Mouse (Mus musculus) A20 (cell line): Measurements from ENCODE around the gene Ttf2.

Source experiments
- DNase-seq: peaks from one replicate; pipeline ENCODE4 v3.0.0-alpha.2; 2011; ENCODE audit warnings: low read depth, low spot score

The Ttf2 gene

DNA sequence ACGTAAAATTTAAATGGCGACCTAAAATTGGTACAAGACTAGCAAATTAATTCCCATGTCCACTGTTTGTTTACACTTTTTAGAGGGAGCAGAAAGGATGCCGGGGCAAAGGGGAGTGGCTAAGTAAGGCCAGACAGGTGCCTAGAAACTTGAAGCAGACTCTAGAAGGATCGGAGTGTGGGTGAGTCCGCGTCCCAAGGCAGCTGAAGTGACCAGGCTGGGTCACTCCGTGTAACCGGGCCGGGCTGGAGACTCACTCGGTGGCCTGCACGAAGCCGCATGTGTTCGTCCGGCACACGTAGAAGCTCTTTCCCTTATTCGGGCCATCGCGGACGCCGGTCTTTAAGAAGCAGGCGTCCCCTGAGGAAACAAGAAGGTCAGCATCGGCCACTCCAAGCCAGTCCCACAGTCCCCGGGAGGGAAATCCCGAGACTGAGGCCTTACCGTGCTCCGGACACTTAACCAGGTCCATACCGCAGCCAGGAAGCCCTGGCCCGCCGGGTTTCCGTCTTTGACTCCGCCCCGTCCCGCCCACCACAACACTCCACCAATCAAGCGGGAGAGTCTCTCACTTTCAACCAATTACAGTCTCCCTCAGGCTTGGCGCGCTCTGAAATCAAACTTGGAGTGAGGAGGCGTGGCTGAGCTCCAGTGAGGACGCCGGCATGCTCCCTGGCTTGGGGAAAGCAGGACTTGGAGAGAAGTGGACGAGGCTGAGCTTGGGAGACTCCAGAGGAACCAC, at the start of gene Ttf2:
Gene Ttf2 (minus strand): TSS at position 488 of the 742 bp plus-strand sequence.
- DNase-seq, result peak; percentile 94

DNA sequence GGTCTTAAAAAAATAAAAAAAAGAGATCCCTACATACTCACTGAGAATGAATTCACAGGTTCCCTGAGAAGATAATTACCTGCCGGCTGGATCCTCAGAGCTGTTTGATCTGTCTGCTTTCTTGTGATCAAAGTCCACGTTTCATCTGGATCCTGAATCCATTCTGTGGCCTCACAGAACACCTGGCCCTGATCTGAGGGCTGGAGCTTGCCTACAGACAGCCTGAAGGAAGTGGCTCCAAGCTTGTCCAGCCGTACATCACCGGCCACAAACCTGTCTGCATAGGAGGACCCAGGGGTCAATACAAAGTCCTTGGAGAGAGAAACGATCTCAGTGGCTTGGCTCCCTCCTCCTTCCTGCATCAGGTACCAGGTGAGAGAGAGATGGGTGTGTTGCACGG, 49.0 kb upstream of the Ttf2 start:
- DNase-seq, result no peak

DNA sequence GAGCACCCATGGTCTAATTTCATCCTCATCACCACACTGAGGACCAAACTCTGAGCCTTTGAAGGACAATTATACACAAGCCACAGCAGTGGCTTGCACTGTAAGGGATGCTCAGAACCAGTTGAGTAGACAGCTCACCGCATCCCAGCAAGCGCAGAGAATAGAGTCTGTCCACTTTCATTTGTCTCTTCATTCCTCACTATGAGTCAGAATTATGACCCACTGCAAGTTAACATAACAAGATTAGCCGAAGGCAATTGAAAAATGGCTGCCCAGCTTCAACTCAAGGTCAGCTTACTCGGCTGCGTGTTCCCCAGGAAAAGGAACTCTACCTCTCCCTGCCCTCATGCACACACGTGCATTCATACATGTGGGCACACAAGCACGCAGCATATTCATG, 46.6 kb upstream of the Ttf2 start:
- no peak for DNase-seq

DNA sequence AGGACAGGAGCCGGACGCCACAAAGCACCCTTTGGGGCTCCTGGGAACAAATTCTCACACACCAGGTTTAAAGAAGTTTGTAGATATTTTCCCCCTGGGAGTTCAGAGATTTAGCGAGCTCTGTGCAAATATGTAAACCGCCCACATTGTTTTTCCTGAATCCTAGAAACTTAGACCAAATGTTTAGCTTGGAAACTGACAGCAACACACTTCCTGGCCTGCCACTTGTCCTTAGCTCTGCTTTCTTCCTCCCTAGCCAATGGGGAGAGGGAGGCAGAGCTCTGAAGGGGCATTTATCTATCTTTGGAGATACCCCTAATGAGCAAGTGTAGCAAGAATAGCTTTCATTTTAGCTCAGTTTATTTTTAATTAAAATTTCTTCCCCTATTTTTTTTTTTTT, 45.8 kb upstream of the Ttf2 start:
- DNase-seq, result no peak

DNA sequence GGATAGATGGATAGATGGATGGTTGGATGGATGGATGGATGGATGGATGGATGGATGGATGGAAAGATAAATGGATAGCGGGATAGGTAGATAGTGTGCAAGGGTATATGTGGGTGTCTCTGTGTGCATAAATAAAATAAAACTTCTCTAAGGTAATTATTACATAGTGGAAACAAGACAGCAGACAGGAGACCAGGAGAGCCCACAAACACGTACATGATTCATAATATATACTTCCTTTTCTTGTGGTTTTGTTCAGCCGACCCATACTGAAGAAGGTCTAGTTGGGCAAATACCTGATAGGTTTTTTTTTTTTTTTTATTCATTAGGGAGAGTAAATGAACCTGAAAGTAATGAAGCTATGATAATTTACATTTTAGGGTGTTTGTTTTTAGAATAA, 44.1 kb upstream of the Ttf2 start:
- DNase-seq, result no peak

DNA sequence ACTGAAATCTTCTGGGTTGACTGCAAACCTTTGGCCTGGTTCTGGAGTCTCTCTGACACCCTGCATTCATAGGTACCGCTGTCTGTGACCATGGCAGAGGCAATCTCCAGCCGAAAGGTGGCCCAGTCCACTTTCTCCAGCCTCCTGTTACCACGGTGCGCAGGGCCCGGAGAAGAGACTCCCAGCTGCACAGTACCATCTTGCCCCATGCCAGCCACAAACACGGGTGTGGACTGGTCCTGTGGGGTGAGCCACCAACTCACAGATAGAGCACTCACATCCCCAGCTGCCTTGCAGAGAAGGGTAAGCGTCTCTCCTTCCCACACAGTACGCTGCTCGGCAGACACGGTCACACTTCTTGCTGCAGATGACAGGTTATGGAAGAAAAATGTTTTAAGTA, 43.5 kb upstream of the Ttf2 start:
- no peak for DNase-seq

DNA sequence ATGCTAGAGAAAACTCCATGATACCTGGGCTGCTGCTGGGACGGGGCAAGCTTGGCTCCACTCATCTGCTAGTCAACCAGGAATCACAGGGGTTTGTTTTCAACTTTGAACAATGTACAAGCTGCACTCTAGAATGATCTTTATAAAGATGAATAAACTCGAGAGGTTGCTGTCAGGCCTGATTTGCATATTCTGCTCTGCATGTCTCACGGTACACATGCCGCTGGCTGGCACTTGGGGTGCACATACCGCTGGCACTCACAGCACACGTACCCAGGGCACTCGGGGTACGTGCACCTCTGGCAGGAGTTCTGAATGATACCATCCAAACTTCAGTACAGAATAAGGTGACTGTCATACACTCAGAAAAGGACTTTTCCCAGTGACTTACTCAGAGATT, 43.1 kb upstream of the Ttf2 start:
- DNase-seq, result no peak

DNA sequence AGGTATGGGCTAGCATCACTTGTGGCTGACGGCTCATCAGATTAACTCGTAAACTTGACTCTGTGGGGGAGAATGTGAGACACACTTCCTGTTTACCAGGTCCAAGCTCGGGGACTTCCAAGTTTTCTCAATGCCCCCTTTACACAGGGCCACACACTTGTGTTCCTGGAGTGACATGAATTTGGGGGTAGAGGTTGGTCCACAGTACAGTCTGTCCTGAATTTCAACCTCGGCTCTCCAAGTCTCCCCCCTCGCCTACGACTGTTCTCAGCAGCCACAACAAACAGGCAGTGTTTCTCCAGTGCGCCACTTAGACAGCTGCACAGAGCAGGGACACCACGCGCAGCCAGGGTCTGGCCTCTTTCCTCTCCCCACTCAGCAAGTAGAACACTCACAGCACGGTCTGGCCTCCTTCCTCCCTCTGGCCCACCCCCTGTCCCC, 42.7 kb upstream of the Ttf2 start:
- peak; percentile 70 for DNase-seq

DNA sequence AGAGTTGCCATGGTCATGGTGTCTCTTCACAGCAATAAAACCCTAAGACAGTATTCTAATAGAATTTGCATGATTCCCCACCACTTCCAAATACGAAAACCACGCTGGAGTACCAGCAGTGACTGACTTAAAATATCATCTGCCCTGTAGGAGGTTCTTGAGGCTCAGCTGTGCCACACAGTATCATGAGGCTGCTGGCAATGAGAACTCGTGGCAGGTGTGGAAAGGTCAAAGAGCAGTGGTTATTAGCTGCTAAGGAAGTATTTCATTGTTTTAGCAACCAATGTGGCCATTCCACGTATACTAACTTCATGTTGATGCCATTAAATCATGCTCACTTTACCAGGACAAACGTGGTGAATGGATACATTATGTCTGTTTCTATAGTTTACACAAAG, 41.7 kb upstream of the Ttf2 start:
- no peak for DNase-seq

DNA sequence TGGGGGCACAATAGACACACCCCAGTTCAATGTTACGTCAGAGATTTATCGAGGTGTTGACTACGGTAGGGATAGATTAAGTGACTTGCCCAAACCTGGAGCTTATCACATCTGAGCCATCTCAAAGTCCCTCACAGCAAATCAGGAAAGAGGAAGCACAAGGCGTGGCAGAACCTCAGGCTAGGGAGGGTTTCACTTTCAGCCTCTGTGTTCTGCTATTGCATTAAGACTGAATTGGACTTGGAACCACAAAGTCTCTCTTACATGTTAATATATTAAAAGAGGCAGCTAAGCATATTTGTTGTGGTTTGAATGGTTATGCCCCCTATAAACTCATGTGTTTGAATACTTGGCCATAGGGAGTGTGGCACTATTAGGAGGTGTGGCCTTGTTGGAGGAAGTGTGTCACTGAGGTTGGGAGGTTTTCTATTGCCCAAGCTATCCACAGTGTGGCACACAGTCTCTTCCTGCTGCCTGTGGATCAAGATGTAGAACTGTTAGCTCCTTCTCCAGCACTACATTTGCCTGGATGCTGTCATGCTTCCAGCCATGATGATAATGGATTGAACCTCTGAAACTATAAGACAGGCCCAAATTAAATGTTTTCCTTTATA, 41.2 kb upstream of the Ttf2 start:
- peak; percentile 77 for DNase-seq

DNA sequence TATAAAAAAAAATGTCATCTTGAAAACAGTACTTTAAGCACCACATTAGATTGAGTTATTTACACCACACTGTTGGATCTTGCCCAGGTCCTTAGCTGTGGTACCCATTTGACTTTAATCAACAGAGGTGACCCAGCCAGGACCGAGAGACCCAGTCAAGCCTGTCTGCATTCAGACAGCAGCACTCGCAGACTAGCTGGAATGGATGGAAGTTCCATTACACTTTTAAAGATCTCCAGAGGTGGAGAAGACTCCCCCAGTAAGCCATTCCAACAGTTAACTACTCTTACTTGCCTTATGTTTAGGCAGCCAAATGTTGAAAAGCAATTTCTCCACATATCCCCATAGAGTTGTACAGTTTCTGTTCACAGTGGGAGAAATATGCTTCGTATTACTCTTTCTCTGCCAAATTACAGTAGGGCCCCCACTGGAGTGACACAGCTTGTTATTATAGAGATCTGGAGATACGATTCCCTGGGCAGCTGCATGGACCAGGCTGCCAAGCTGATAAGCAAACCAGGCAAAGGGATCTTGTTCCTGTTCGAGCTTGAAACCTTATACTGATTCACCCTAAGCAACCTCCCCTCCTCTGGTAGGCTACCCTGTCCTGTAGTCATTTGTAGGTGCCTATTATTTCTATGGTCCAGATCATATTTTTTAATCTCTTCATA, 37.8 kb upstream of the Ttf2 start:
- no peak for DNase-seq

DNA sequence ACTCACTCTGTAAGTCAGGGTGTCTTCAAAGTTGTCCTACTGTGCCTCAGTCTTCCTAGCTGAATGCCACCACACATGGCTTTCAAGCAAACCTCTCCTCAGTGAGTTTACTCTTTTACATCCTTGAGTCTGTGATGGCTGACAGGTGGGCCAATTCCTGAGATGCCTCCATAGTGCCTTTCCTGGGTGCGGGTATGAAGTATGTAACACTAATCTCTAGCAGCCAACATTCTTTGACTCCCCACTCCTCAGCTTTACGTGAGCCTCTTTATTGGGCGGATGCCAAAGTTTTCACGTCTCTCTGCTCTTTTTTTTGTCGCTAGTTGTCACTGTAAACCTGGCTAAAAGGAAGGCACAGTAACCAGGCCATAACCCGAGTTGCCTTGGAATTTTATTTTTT, 35.9 kb upstream of the Ttf2 start:
- no peak for DNase-seq

DNA sequence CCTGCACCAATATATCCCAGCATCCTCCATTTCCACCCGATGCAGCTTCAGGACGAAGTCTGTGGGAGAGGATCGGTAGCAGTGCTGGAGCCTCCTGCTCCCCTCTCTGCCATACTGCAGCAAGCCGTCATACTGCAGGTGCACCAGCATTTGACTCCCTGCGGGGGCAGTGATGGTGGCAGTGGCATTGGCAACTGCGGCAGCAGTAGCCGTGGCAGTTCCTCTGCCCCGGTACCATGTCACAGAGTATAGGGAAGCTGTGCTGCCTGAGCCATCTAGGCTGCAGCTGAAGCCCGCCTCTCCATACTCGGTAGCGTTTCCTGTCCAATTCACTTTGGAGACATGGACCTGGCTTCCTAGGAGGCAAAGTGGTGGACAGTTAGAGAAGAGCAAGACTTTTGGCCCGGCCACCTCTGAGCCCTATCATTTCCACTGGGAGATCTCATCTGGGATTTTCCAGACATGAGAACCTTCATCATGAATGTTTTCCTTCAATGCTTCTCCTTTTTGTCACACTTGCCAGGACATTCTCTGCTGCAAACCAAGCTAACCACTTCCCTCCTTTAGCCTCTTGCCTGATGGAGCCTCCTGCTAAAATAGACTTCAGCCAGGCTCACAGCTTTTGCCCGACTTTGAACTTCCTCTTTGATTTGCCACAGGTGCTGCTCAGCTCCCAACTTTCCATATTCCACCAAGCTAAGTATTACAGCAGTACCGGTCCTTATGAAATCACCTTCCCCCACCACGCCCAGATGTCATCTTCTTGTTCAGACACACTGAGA, 34.3 kb upstream of the Ttf2 start:
- DNase-seq, result no peak

DNA sequence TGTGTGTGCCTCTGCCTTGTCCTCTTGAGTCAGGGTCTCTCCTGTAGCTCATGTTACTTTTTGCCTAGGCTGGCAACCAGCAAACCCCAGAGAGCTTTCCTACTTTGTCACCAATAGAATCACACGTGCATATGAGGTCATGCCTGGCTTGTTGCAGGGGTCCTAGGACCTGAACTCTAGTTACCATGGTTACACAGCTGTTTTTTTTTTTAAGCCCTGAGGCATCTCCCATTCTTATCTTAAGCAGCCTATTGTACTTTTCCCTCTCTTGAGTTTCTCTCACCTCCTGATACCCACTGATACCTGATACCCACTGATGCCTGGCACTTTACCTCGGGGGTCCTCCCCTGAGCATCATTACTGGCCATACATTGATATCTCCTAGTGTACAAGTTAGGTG, 30.3 kb upstream of the Ttf2 start:
- DNase-seq, result no peak

DNA sequence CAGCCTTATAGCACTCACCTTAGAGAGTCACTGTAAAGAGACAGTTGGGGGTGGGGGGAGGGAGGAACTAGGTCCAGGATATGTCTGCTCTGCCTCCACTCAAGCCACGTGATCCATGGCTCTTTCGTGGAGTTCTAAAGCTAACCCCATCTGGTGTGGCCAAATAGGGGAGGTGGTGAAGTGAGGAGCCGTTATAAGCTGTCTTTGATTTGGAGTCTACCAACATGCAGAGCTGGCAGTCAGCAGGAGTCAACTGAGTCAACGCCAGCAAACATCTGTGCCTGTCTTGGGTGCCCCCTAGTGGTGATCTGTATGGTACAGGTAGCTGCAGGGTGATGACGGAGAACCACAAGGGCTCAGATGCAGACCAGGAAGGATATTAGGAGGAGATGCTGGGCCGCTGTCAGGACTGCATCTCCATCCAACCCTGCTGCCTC, 29.5 kb upstream of the Ttf2 start:
- DNase-seq, result peak; percentile 82

DNA sequence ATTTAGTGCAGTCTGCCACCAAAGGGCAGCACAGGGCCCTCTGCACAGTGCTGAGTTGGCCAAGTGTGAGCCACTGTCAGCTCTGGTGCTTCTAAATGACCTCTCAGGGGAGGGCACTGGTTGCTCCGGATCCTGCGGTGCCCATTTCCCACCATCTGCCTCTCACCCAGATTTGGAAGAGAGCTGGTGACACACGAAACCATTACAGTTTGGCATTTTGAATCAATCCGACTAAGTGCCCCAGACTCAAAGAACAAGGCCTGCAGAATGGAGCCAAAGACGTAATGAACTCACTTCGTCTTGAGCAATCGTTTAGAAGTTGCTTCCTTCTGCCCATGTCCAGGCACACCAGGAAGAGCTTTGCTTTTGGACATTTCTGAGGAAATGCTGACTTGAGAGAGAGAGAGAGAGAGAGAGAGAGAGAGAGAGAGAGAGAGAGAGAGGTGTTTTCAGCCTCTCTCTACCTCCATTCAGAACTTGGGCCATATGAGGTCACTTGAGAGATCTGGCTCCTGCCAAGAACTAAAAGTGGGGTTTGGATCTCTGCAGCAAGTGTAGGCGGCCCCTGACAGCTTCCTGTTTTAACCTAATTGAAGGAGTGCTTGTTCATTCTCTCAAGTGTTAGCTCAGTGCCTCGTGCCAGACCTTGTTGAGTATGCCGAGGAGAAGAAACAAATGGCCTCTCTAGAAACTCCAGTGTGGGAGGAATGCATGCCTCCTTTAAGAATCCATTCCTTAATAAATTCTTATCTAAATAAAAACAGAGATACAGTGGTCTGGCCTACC, 28.5 kb upstream of the Ttf2 start:
- no peak for DNase-seq

DNA sequence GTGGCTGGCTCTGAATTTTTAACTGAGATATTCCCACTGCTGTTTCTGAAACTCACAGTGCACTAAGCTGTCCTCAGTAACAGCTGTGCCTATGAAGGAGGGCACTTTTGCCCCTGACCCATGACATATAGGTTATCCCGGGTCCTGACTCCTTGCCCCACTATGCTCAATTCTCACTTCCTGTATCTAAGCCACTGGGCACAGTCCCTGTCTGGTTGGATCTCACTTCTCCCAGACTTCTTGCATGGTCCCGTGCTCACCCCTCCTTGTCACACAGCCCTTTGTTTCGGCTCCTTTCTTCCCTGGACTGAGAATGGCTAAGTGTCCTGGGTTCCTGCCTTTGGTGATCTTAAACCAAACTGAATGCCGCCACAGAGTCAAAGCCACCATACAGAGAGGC, 24.8 kb upstream of the Ttf2 start:
- no peak for DNase-seq

DNA sequence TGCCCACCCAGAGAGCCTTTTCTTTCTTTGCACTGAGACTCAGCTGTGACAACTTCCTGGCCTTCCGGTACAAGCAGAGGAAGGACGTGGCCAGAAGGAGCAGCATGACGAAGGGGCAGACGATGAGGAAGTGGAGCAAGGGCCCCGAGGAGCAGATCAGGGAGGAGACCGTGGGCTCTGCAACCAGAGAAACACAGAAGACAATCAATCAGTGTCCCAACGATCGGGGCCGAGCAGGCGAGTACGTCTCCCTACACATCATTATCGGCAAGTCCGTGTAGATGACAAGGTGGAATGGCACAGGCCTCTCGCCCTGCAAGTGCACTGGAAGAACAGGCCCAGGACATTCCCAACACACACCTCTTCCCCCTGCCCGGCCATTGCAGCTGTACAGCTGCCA, 24.3 kb upstream of the Ttf2 start:
- no peak for DNase-seq

DNA sequence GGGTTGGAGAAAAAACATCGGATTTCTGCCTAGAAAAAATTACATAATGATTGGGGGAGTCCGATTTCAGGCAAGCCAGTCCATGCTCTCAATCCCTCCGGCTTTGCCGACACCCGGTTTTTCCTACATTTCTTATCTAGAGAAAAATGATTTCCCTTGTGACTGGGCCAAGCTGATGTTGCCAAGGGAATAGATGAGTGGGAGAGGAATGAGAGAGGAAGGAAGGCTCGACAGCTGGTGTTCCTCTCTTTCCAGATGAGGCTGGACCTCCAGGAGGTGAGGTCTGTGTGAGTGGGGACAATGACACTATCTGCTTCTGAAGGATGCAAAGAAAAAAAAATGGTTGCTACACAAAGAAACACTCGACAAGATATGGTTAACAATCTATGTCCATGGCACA, 23.7 kb upstream of the Ttf2 start:
- no peak for DNase-seq

DNA sequence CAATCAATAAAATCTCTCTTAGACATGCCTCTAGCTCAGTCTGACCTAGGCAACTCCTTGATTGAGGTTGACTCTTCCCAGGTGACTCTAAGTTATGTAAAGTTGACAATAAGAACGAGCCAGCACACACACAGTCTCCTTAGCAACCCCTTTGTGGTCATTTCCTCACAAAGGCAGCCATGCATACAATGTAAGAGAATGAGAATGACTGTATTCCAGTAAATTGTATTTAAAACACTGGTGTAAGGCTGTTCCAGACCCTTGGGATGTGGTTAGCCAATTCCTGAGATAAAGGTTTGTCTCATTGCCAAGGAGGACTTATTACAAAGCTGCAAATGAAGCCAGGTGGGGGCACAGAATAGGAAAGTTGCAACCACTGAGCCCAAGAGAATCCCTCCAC, 20.8 kb upstream of the Ttf2 start:
- DNase-seq, result no peak

DNA sequence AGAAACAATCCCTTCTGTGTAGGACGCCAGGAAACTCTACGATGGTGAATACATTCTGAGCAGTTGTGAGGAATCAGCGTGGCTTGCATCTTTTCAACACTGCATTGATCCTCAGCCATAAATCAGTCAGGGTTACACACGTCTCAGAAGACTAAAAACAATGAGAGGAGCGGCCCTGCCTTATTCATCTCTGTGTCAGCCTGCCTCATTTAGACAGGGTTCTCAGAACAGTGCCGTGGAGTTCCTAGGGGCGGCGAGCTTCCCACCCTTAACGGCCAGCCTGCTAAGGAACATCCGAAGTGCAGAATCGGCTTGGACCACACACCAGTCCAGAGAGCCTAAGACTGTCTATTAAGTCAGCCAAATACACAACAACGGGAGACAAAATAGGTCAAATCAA, 20.0 kb upstream of the Ttf2 start:
- DNase-seq, result no peak
